Mouse (Mus musculus) cerebellum, adult 11-12 months (tissue): ENCODE results near the gene Nsd2.
"Not testable (repeated sequence)": the region's sequence is repeated elsewhere in the genome, so short reads cannot be mapped to it uniquely, and the experiment has no call there.

Experiments used
- DNase-seq: peaks from one replicate; pipeline ENCODE4 v3.0.0; 2022

The Nsd2 gene

DNA sequence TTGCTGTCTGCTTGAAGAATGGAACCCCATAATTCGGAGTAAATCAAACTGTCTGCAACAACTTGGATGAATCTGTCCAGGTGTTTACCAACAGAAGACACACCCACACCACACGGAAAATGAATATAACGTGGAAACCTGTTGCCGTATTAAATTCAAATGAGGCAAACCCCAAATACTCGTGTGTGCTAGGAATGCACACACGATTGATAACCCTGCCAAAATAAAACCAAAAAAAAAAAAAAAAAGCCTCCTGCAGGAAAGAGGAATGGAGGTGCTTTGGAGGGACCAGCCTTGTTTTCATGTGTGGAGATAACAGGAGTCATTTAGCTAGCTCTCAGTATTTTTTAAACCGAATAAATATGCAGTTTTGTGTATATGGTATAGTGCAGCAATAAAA lies 114.4 kb downstream of the Nsd2 start:
- DNase-seq: no peak

DNA sequence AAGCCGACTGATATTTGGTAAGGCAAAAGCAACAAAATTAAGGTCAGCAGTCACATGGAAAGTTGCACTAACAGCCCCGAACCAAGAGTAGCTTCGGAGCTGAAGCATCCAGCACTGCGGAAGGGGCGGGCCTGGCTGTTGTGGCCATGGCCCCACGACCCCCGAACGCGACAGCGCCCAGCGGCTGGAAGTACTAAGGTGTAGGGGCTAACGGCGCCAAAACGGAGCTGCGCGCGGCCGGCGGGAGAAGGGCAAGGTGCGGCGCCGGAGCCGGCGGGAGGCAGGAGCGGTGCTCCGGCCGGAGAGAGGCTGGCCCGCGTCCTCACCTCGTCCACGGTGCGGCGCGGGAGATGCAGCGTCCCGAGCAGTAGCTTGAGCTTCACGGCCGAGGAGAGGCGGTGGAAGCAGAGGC lies 115.2 kb downstream of the Nsd2 start:
- no peak for DNase-seq

DNA sequence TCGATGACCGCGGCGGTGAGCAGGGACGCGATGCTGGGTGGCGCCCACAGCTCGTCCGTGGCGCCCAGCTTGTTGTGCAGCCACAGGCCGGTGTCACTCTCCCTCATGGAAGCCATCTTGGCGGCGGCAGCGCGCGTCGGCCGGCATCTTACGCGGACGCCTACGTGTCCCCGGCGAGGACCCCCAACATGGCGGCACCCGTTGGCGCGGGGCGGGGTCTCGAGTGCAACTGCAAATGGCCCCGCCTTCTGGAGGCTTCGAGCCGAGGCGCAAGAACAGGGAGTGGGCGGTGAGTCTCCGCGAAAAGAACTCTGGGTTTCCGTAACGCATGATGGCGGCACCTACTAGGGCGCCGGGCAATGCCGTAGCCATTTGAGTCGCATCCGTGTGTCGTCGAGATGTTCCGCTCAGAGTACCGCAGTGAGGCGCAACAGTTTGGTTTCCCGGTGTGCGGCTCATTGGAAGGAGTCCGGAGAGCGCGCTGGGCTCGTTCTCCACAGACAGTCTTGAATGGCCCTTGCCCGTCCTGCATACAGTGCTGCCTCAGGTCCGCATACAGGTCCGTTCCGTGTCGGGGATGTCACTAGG lies 115.7 kb downstream of the Nsd2 start, which contains the start of gene Nelfa:
Gene Nelfa, minus strand, starts transcription at position 294 of the 588 bp plus-strand sequence.
- DNase-seq: peak; percentile 99

DNA sequence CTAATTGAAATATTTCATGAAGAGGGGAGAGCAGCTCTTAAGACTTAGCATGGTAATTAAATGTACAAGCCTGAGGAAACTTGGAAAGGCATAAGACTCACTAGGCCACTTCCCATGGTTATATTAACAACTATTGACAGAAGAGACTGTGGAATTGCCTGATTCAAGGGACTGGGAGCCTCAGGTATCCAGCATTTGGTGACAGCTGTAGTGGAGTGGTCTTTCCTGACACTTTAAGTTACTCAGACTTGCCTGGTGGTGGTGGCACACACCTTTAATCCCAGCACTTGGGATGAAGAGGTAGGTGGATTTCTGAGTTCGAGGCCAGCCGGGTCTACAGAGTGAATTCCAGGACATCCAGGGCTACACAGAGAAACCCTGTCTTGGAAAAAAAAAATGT lies 116.7 kb downstream of the Nsd2 start:
- DNase-seq: no peak

GRCm38 (mm10) chr5:33938448-33938847 lies 117.9 kb downstream of the Nsd2 start:
- no peak for DNase-seq

- DNase-seq: not testable (repeated sequence)
These were observed 126.5 kb downstream of the Nsd2 start for GRCm38 (mm10) chr5:33947035-33947434.
